In genomic region chr3:142071601-142072000, GRCm38 (mm10) we compare ENCODE assay signal across 21 mouse cellular contexts.
DNase-seq lines count a peak whose midpoint lies in the region; ATAC-seq and TF ChIP-seq lines count a peak whose summit lies in the region.
"Had no signal": no experiment of that assay in that cellular context is flagged by ENCODE, and none has a peak within 500 bp of the region (broad histone marks: within the 10 kb centered on the region; RNA-seq: fewer than 3 reads in every experiment).

No protein-coding gene starts in this region.

- TF ChIP-seq EP300 in liver, postnatal 0 days (IDR thresholded peaks at IDR 0.05; ENCODE audit: low read depth): no peak

- no peaks in the 10 kb centered on the region for H3K9me3 ChIP-seq in hindbrain, postnatal 0 days (ENCODE audit: low read length)
- H3K9me3 ChIP-seq in hindbrain, embryonic 14.5 days (ENCODE audit: control insufficient read depth, low read length): no peaks in the 10 kb centered on the region
- H3K9me3 ChIP-seq in liver, postnatal 0 days (ENCODE audit: low read length): no peaks in the 10 kb centered on the region
- no peaks in the 10 kb centered on the region for H3K9me3 ChIP-seq in midbrain, postnatal 0 days (ENCODE audit: low read length)
- no peaks in the 10 kb centered on the region for H3K9me3 ChIP-seq in midbrain, embryonic 11.5 days (ENCODE audit: control insufficient read depth, low read length)
- no peaks in the 10 kb centered on the region for H3K9me3 ChIP-seq in neural tube, embryonic 15.5 days (replicated peaks)
- H3K9me3 ChIP-seq: embryonic facial prominence, embryonic 15.5 days; forebrain, embryonic 10.5 days; heart, embryonic 10.5 days; hindbrain, embryonic 12.5 days had no signal

- WGBS in hindbrain, postnatal 0 days: 77% methylated on average over 5 of the region's 5 CpGs
- WGBS in hindbrain, embryonic 14.5 days: 90% methylated on average over 5 of the region's 5 CpGs
- WGBS in liver, postnatal 0 days (ENCODE audit: insufficient replicate concordance): 75% methylated on average over 5 of the region's 5 CpGs
- WGBS in midbrain, postnatal 0 days: 83% methylated on average over 5 of the region's 5 CpGs
- 92% methylated on average over 5 of the region's 5 CpGs for WGBS in midbrain, embryonic 11.5 days
- WGBS in neural tube, embryonic 15.5 days: 84% methylated on average over 5 of the region's 5 CpGs

- TF ChIP-seq CTCF in hindbrain, postnatal 0 days (IDR thresholded peaks at IDR 0.05; ENCODE audit: low read depth): no peak
- TF ChIP-seq CTCF in liver, postnatal 0 days (IDR thresholded peaks at IDR 0.05; ENCODE audit: low read depth): no peak
- no peak for TF ChIP-seq CTCF in midbrain, postnatal 0 days (IDR thresholded peaks at IDR 0.05)

- no peak for ATAC-seq in hindbrain, postnatal 0 days
- ATAC-seq in hindbrain, embryonic 14.5 days (ENCODE audit: low FRiP score): no peak
- ATAC-seq in liver, postnatal 0 days: no peak
- no peak for ATAC-seq in midbrain, postnatal 0 days (ENCODE audit: low FRiP score)
- no peak for ATAC-seq in midbrain, embryonic 11.5 days (ENCODE audit: low FRiP score)
- ATAC-seq in neural tube, embryonic 15.5 days (ENCODE audit: low FRiP score): no peak
- ATAC-seq: forebrain, embryonic 14.5 days had no signal

- H3K4me2 ChIP-seq in hindbrain, postnatal 0 days (ENCODE audit: low read depth, low read length): no peak overlapping the region
- H3K4me2 ChIP-seq in hindbrain, embryonic 14.5 days (replicated peaks): no peak overlapping the region
- no peak overlapping the region for H3K4me2 ChIP-seq in liver, postnatal 0 days (ENCODE audit: low read depth, low read length)
- no peak overlapping the region for H3K4me2 ChIP-seq in midbrain, postnatal 0 days (ENCODE audit: low read depth, low read length, poor library complexity, severe bottlenecking)
- no peak overlapping the region for H3K4me2 ChIP-seq in midbrain, embryonic 11.5 days
- H3K4me2 ChIP-seq in neural tube, embryonic 15.5 days: no peak overlapping the region
- H3K4me2 ChIP-seq: embryonic facial prominence, embryonic 15.5 days; hindbrain, embryonic 12.5 days had no signal

- peak; percentile 31 for DNase-seq in hindbrain, postnatal 0 days (ENCODE audit: low spot score)
- no peak for DNase-seq in hindbrain, embryonic 14.5 days (ENCODE audit: low spot score)
- DNase-seq in liver: peak; percentile 5
- no peak for DNase-seq in liver, postnatal 0 days
- peak; percentile 18 for DNase-seq in midbrain, postnatal 0 days (ENCODE audit: low spot score)
- no peak for DNase-seq in midbrain, embryonic 11.5 days (ENCODE audit: low spot score, missing footprints)
- peak; percentile 5 for DNase-seq in brain, adult 2 months (ENCODE audit: low read depth, low spot score)
- DNase-seq: adrenal gland, adult 8-10 months; cerebellum, adult 18-20 months; cerebellum, adult 9-11 months; cerebellum, postnatal 36 days; heart, adult 18-20 months; heart, postnatal 10 days; heart, postnatal 4 days had no signal

- no peak overlapping the region for H3K4me3 ChIP-seq in hindbrain, postnatal 0 days (ENCODE audit: low read length)
- no peak overlapping the region for H3K4me3 ChIP-seq in hindbrain, embryonic 14.5 days (replicated peaks; ENCODE audit: low read length)
- no peak overlapping the region for H3K4me3 ChIP-seq in liver, postnatal 0 days (ENCODE audit: low read depth, low read length)
- no peak overlapping the region for H3K4me3 ChIP-seq in midbrain, postnatal 0 days (ENCODE audit: low read depth, low read length)
- no peak overlapping the region for H3K4me3 ChIP-seq in midbrain, embryonic 11.5 days (ENCODE audit: low read depth, low read length)
- H3K4me3 ChIP-seq in neural tube, embryonic 15.5 days (replicated peaks): no peak overlapping the region
- H3K4me3 ChIP-seq: embryonic facial prominence, embryonic 15.5 days; erythroblast, embryonic 14.5 days; forebrain, embryonic 10.5 days; heart, embryonic 10.5 days; hindbrain, embryonic 12.5 days had no signal

- no peaks in the 10 kb centered on the region for H3K27me3 ChIP-seq in hindbrain, postnatal 0 days (ENCODE audit: insufficient read depth, low read length)
- H3K27me3 ChIP-seq in hindbrain, embryonic 14.5 days (ENCODE audit: control insufficient read depth, insufficient read depth, low read length): no peaks in the 10 kb centered on the region
- H3K27me3 ChIP-seq in liver, postnatal 0 days (ENCODE audit: insufficient read depth, low read length): no peaks in the 10 kb centered on the region
- no peaks in the 10 kb centered on the region for H3K27me3 ChIP-seq in midbrain, postnatal 0 days (ENCODE audit: insufficient read depth, low read length)
- no peaks in the 10 kb centered on the region for H3K27me3 ChIP-seq in midbrain, embryonic 11.5 days (ENCODE audit: control insufficient read depth, insufficient read depth, low read length)
- no peaks in the 10 kb centered on the region for H3K27me3 ChIP-seq in neural tube, embryonic 15.5 days (replicated peaks)
- H3K27me3 ChIP-seq: embryonic facial prominence, embryonic 15.5 days; hindbrain, embryonic 12.5 days had no signal

- H3K36me3 ChIP-seq in hindbrain, postnatal 0 days (ENCODE audit: insufficient read depth, low read length): no peaks in the 10 kb centered on the region
- no peaks in the 10 kb centered on the region for H3K36me3 ChIP-seq in hindbrain, embryonic 14.5 days (replicated peaks; ENCODE audit: control insufficient read depth, insufficient read depth)
- H3K36me3 ChIP-seq in liver, postnatal 0 days (replicated peaks; ENCODE audit: insufficient read depth, low read length): no peaks in the 10 kb centered on the region
- no peaks in the 10 kb centered on the region for H3K36me3 ChIP-seq in midbrain, postnatal 0 days (ENCODE audit: insufficient read depth, low read length)
- H3K36me3 ChIP-seq in midbrain, embryonic 11.5 days (ENCODE audit: control insufficient read depth, insufficient read depth, low read length): no peaks in the 10 kb centered on the region
- H3K36me3 ChIP-seq in neural tube, embryonic 15.5 days: no peaks in the 10 kb centered on the region
- H3K36me3 ChIP-seq: embryonic facial prominence, embryonic 15.5 days; forebrain, embryonic 10.5 days; heart, embryonic 10.5 days; hindbrain, embryonic 12.5 days had no signal

- H3K27ac ChIP-seq in hindbrain, postnatal 0 days: no peak overlapping the region
- H3K27ac ChIP-seq in hindbrain, embryonic 14.5 days: no peak overlapping the region
- no peak overlapping the region for H3K27ac ChIP-seq in liver, postnatal 0 days (ENCODE audit: low read depth)
- H3K27ac ChIP-seq in midbrain, postnatal 0 days (ENCODE audit: low read depth, low read length): no peak overlapping the region
- H3K27ac ChIP-seq in midbrain, embryonic 11.5 days (ENCODE audit: low read depth, low read length): no peak overlapping the region
- H3K27ac ChIP-seq in neural tube, embryonic 15.5 days (replicated peaks): no peak overlapping the region
- H3K27ac ChIP-seq: embryonic facial prominence, embryonic 15.5 days; forebrain, embryonic 10.5 days; heart, embryonic 10.5 days; hindbrain, embryonic 12.5 days had no signal

- H3K4me1 ChIP-seq in hindbrain, postnatal 0 days (ENCODE audit: insufficient read depth, low read length): no peaks in the 10 kb centered on the region
- H3K4me1 ChIP-seq in hindbrain, embryonic 14.5 days (replicated peaks; ENCODE audit: control insufficient read depth, insufficient read depth, low read length): no peaks in the 10 kb centered on the region
- H3K4me1 ChIP-seq in liver, postnatal 0 days (ENCODE audit: insufficient read depth): no peaks in the 10 kb centered on the region
- H3K4me1 ChIP-seq in midbrain, postnatal 0 days (ENCODE audit: insufficient read depth, low read length): no peaks in the 10 kb centered on the region
- H3K4me1 ChIP-seq in midbrain, embryonic 11.5 days (ENCODE audit: control insufficient read depth, insufficient read depth, low read length): no peaks in the 10 kb centered on the region
- H3K4me1 ChIP-seq in neural tube, embryonic 15.5 days: no peaks in the 10 kb centered on the region
- H3K4me1 ChIP-seq: embryonic facial prominence, embryonic 15.5 days; forebrain, embryonic 10.5 days; heart, embryonic 10.5 days; hindbrain, embryonic 12.5 days had no signal

- no peak overlapping the region for H3K9ac ChIP-seq in hindbrain, postnatal 0 days (replicated peaks; ENCODE audit: low read length)
- no peak overlapping the region for H3K9ac ChIP-seq in hindbrain, embryonic 14.5 days
- H3K9ac ChIP-seq in liver, postnatal 0 days (replicated peaks): no peak overlapping the region
- H3K9ac ChIP-seq in midbrain, postnatal 0 days (replicated peaks; ENCODE audit: low read length, poor library complexity, severe bottlenecking): no peak overlapping the region
- no peak overlapping the region for H3K9ac ChIP-seq in midbrain, embryonic 11.5 days (ENCODE audit: low read length)
- no peak overlapping the region for H3K9ac ChIP-seq in neural tube, embryonic 15.5 days (replicated peaks)
- H3K9ac ChIP-seq: embryonic facial prominence, embryonic 15.5 days; hindbrain, embryonic 12.5 days had no signal

Comparison
In these comparisons a context has a peak if more than half of its experiments do, and no peak if none do; other contexts are left out.
1. DNase-seq: peak in hindbrain, postnatal 0 days (single experiment), liver (single experiment), midbrain, postnatal 0 days (single experiment) and brain, adult 2 months (single experiment); none in hindbrain, embryonic 14.5 days (single experiment), liver, postnatal 0 days (single experiment) and midbrain, embryonic 11.5 days (single experiment).